ENCODE assay signal across 8 mouse cellular contexts in the genomic region with DNA sequence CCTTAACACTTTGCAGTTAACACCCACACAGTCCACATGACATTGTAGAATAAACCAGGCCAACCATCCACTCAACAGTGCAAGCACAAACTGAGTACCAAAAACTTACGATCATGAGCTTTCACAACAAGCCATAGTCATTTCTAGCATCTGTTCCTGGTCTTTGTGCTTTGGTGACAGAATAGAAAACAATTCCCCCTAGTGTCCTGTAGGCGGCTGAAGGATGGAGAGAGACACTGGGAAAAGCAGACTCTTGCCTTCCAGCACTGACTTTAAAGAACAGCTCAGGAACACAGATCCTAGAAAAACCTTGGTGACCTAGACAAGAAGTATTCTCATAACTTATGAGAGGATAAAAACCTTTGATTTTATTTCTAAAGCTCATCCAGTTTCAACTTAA. TPM values are rescaled to one million over a fixed set of nuclear protein-coding genes. Genes with fewer than 3 reads are reported as not detected.
DNase-seq lines count a peak whose midpoint lies in the region; ATAC-seq and TF ChIP-seq lines count a peak whose summit lies in the region.

No protein-coding gene starts in this region.

- no peak overlapping the region for H3K4me3 ChIP-seq in intestine, postnatal 0 days (ENCODE audit: low read depth, low read length)
- H3K4me3 ChIP-seq in neural tube, embryonic 15.5 days (replicated peaks), result peak overlapping the region; percentile 81

- ATAC-seq in intestine, postnatal 0 days, result no peak
- no peak for ATAC-seq in neural tube, embryonic 15.5 days (ENCODE audit: low FRiP score)
- no peak for ATAC-seq in inflammation-experienced regulatory T-cells, adult 6 months

- H3K27me3 ChIP-seq in intestine, postnatal 0 days (replicated peaks; ENCODE audit: control insufficient read depth, insufficient read depth, low read length), result 0 out of 2 replicates have a peak, but pooled peaks cover 4% of the 10 kb centered on the region
- H3K27me3 ChIP-seq in neural tube, embryonic 15.5 days (replicated peaks), result no peaks in the 10 kb centered on the region

- no peaks in the 10 kb centered on the region for H3K9me3 ChIP-seq in intestine, postnatal 0 days (ENCODE audit: control insufficient read depth)
- H3K9me3 ChIP-seq in neural tube, embryonic 15.5 days (replicated peaks), result no peaks in the 10 kb centered on the region

- no peaks in the 10 kb centered on the region for H3K4me1 ChIP-seq in intestine, postnatal 0 days (replicated peaks; ENCODE audit: control insufficient read depth, insufficient read depth, low read length)
- H3K4me1 ChIP-seq in neural tube, embryonic 15.5 days, result peaks cover 44% of the 10 kb centered on the region

- no peak overlapping the region for H3K9ac ChIP-seq in intestine, postnatal 0 days (ENCODE audit: low read depth, low read length)
- no peak overlapping the region for H3K9ac ChIP-seq in neural tube, embryonic 15.5 days (replicated peaks)

- TF ChIP-seq CTCF in intestine, postnatal 0 days (IDR thresholded peaks at IDR 0.05; ENCODE audit: low read depth), result peak; percentile 82

- intact Hi-C loops in heart, postnatal 10 days (cut with DNase I), result loop anchor here (2.0 to 10.0 kb wide), 4 partner anchors 118 to 1584 kb away; no protein-coding TSS in a partner anchor
- intact Hi-C loops in heart, postnatal 25 days (cut with DNase I), result loop anchor here (10.0 kb wide), 2 partner anchors 346 to 626 kb away; a partner anchor contains a TSS

- peak; percentile 30 to 32 for DNase-seq in heart, postnatal 10 days
- DNase-seq in heart, postnatal 25 days (ENCODE audit: low spot score), result no peak
- DNase-seq in Muller cell, postnatal 12 days (ENCODE audit: inconsistent ontology term), result peak; percentile 39
- peak; percentile 27 for DNase-seq in embryo, embryonic 9.5 days (ENCODE audit: extremely low spot score)
- no peak for DNase-seq in urinary bladder, postnatal 25 days (ENCODE audit: low spot score)

- 12% methylated on average over 2 of the region's 2 CpGs for WGBS in intestine, postnatal 0 days
- WGBS in neural tube, embryonic 15.5 days, result 11% methylated on average over 2 of the region's 2 CpGs

- H3K36me3 ChIP-seq in intestine, postnatal 0 days (ENCODE audit: control insufficient read depth, insufficient read depth), result no peaks in the 10 kb centered on the region
- H3K36me3 ChIP-seq in neural tube, embryonic 15.5 days, result no peaks in the 10 kb centered on the region

- no peak overlapping the region for H3K27ac ChIP-seq in intestine, postnatal 0 days (ENCODE audit: low read depth, low read length)
- no peak overlapping the region for H3K27ac ChIP-seq in neural tube, embryonic 15.5 days (replicated peaks)

- no peak overlapping the region for H3K4me2 ChIP-seq in intestine, postnatal 0 days (replicated peaks; ENCODE audit: low read depth)
- H3K4me2 ChIP-seq in neural tube, embryonic 15.5 days, result peak overlapping the region; percentile 85

RNA-seq across cellular contexts. Expression of a gene that starts 3.0 kb away (rescaled TPM):
- total RNA-seq in heart, postnatal 10 days (2021), result 10 to 100 TPM; 29.0 to 29.8 TPM
- total RNA-seq in heart, postnatal 25 days (2021), result 10 to 100 TPM; 30.9 to 32.3 TPM
- 2.8 and 3.2 TPM in 2 replicates for polyA plus RNA-seq in intestine, postnatal 0 days (2015; fragmentation: Nextera tagmentation; extraction: Ambion mirVana)
- 15.0 and 17.1 TPM in 2 replicates for polyA plus RNA-seq in neural tube, embryonic 15.5 days (2015; fragmentation: Nextera tagmentation; extraction: Ambion mirVana)
- under 1 TPM in 1 of 3 experiments, not detected in 2; 0.51 TPM for polyA plus RNA-seq in inflammation-experienced regulatory T-cells, adult 6 months (2017; shearing (Covaris generic))

Comparison
In these comparisons a context has a peak if more than half of its experiments do, and no peak if none do; other contexts are left out.
1. DNase-seq: peak in heart, postnatal 10 days (2 of 2), Muller cell, postnatal 12 days (single experiment) and embryo, embryonic 9.5 days (single experiment); none in heart, postnatal 25 days (single experiment) and urinary bladder, postnatal 25 days (single experiment).